Mouse (Mus musculus) cerebellum, postnatal 36 days (tissue): ENCODE measurements at regions not wholly inside any gene's neighbourhood (a gene's known extent, or its start where the extent isn't known, plus 50 kb on each side); places are given as distances from the start of the nearest gene placed in this dataset.

Source experiments
- DNase-seq, 2 experiments: peaks; one replicate each; pipeline ENCODE4 v3.0.0; 2021 to 2022; ENCODE audit warnings: mixed read lengths in 2 of 2

DNA sequence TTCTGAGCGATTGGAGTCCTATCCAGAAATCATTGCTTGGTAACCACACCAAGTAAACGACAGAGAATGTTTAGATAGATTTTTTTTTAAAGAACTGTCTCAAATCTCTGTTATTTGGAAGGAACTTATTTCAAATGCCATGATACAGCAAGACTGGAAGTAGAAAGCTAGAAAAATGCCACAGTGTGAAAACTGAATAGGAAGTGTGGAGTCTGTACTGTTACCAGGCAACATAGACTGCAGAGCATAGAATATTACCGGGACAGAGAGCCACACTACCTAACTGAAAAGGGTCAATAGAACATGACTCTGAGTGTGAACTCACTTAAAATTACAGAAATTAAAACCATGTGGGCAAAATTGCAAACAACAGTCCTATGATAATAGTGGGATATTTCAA lies 52.4 kb upstream of the Adcy1 start:
- no peak for DNase-seq

DNA sequence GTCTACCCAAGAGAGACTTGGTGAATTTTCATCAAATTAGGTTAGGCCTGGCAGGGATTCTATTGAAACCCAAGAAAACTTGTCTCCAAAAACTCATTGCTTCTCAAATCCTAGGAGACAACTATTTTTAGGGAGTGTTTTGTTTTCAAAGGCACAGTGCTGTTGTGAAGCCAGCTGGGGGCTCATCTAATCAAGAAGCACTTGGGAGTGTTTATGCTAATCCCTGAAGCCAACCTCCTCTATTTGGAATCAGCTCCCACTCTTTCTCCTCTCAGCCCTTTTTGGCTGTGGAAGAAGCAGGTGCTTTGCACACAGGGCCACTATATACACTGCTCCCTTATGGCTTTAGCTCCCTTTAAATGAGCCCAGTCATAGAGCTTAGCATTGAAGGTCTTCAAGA lies 64.0 kb upstream of the Adcy1 start:
- no peak for DNase-seq

DNA sequence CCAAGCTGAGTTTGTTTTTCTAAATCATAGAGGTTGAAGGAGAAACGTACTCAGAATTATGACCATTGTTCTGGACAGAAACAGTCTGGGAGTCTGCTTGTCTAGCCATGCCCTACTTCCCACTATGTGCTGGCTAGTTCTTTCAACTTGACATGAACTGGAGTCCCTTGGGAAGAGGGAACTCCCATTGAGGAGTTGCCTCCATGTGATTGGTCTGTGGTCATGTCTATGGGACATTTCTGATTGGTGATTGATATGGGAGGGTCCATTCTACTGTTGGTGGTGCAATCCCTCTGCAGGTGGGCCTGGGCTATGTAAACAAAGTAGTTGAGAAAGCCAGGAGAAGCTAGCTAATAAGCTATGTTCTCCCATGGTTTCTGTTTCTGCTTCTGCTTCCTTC lies 64.5 kb upstream of the Adcy1 start:
- DNase-seq: no peak

DNA sequence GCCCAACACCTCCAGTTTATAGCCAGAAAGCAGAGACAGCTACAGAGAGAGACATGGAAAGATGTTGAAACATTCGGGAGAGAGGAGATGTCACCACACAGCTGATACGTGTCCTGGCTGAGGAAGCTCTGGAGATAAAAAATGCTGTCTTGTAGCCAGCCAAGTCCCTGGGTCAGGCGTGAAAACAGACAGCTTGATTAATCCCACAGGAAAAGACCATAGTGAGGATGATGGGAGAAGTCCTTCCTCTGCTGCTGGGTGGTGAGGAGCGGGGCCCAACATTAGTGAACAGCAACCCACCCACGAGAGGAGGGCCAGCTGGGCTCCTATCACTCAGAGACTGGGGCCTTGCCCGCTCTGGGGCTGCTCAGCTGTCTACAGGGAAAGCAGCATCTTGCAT lies 65.8 kb upstream of the Adcy1 start:
- DNase-seq: no peak

DNA sequence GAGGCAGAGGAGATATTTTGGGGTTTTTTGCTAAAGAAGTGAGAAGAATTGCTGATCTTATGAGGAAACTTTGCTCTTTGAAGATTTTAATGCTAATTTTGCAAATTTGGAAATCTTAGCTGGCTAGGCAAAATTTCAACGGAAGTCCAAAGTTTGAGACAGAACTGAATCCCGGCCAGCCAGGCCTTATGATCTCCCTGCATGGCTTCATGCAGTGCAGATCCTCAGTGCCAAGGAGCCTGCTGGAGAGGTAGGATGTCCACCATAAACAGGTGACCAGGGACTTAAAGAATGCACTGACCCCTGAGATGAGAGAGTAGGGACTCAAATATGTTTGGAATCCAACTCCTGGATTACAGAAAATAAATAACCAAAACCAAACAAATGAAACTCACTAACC lies 69.6 kb upstream of the Adcy1 start:
- DNase-seq: peak in 1 of 2 experiments; percentile 19

DNA sequence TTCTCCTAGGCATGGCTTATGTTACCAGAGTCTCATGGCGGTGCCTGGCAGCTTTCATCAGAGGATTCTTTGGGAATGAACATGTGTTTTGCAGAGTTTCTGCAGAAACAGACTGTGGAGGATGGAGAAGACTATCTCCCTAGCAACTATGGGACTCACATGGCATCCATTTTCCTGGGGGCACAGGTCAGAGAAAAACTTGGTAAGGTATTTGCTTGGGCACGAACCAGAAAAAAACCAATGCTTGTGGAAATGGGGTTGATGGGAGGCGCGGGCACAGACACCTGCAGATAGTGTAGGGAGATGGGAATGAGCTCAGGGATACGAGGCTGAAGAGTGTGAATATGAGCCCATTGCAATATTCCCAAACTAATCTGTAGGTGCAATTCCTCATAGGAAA lies 71.7 kb upstream of the Adcy1 start:
- no peak for DNase-seq

DNA sequence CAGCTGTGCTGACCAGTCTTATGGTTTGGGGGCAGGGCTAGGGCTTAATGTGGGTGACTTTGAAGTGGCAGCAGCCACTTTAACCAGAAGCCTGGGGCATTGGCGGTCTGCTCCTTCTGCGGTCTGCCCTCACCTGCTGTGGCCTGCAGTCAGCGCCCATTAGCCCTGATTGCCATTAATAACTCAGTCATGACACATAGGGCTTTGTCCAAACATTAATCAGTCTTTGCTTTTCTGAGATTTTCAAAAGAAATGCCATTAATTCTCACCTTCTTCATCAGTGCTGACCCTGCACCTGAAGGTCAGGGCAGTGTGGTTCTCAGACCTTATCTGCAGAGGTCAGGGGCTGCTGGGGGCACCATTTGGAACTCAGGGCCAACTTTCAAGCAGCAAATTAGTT lies 72.6 kb upstream of the Adcy1 start:
- DNase-seq: no peak

DNA sequence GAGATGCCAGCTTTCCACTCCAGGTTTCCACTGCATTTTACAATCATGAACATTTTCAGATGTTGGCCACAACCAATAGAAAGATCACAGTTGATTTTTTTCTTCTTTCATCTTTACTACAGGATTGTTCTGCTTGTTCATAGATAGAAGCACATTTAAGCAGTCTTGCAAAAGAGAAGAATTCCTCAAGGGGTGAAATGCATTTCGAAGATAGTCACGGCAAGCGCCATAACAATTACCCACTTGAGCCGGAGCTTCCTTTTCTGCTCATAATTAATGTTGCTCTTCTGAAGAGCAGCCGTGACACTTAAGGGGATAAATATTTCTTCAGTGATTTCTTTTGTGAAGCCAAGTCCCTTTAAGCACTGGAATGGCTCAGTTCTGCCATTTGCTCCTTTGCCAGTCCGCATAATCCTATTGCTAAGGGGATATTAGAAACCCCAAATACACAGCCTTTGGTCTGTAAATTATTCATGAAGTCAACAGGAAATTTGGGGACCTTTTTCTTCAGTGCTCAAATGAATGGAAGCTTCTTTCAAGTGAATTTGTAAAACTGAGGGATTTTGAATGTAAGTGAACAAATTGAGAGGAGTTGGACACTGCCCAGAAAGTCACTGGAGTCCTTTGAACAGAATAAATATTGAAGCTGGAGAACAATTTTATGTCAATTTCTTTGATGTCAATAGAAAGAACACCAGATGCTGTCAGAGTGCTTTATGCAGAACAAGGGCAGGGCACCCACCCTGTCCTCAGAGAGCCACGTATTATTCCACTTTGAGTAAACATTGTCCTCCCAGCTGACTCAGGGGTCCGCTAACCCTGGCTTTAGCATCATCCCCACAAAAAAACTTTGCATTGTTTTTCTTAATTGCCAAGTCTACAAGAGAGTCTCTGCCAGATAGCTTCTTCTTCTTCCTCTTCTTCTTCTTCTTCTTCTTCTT lies 74.1 kb upstream of the Adcy1 start:
- peak in 1 of 2 experiments; percentile 3 for DNase-seq

DNA sequence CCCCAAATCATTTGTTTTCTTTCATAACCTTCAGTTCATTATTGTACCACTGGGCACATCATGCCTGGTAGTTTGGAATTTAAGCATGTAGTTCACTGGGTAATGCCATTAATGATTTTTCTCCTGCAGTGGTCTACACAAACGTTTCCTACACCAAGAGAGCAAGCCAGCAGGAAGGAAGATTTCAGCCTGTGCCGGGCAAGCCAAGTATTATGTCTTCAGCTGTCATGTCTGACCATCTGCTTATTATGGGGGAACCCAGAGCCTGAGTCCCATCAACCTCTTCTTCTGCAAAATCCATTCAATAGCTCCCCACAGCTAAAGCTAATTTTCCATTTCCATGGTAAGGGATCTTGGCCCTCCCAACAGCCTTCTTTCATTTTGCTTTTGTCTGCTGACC lies 75.3 kb upstream of the Adcy1 start:
- peak in 1 of 2 experiments; percentile 28 for DNase-seq

DNA sequence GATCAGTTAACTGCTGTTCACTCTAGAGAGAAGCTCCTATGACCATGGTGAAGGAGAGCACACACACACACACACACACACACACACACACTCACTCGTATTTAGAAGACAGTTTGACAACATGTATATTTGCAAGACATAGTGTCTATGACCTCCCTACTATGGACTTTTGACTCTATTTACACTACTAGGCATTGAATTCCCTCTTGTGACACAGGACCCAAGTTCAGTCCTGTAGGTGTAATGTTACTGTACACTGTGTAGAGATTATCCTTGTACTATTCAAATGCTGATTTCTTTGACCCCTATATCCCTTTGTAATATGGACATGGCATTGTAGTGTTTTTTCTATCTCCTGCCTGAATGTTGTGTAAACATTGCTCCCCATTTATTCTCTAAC lies 76.2 kb upstream of the Adcy1 start:
- no peak for DNase-seq

DNA sequence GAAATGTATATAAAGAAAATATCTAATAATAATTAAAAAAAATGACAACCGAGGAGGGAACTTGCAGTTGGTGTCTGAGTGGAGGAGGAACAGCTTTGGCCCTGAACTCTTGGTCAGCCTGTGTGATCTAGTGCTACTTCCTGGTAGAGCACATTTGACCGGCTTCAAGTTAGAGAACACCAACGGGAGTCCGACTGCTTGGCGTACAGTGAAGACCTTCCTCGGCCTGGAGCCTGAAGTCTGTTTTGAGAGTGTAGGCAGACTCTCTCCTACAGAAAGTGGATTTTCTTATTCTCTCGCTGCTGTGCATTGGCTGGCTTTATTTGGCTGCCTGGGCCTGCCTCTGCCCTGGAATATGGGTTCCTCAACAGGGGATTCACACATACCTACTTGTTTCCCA lies 81.2 kb upstream of the Adcy1 start:
- no peak for DNase-seq

DNA sequence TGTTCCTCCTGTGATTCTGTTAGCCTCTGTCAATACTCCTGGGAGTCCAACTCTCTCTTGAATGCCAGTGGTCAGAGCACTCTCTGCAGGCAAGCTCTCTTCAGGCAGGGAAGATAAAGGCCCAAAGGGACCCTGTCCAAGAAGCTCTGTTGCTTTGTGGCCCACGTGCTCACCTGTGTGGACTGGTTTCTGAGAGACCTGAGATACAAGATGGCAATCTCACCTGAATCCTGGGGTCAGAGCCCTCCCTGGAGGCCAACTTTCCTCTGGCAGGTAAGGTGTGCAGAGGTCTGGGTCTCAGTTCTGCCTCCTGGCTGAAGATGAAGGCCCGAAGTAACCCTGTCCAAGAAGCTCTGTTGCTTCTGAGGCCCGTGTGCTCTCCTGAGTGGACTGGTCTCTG lies 83.6 kb upstream of the Adcy1 start:
- DNase-seq: no peak

DNA sequence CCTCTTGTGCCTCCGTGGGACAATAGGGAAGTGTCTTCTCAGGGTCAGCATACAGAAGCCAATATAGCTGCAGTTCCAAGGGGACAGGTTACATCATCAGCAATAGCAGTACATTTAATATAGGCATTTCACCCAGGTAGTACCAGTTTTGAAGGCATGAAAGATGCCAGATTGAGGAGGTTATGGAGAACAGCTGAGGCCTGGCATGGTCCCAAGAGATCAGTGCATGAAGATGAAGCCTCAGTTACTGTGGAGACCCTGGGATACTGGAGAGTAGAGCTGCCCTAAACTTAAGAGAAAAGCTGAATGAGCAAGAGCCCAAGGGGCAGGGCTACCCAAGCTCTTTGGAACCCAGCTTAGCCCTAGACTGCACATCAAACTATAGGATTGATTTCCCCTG lies 94.1 kb upstream of the Adcy1 start:
- DNase-seq: peak in 1 of 2 experiments; percentile 43

DNA sequence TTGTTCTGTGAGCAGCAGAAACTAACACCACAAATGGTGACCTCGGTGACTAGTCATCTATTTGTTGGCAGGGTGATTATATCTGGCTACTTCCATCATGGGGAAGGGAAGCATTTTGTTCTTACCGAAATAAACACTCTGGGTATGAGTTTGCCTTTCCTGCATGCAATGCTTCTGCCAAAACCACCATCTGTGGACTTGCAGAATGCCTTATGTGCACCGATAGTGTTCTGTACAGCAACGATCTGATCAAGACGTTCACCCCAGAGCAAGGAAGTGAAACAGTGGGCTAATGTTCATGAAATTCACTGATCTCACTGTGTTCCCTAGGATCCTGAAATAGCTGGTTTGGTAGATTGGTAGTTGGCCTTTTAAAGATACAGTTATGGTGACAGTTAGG lies 96.3 kb upstream of the Adcy1 start:
- peak; percentile 77 to 86 for DNase-seq

DNA sequence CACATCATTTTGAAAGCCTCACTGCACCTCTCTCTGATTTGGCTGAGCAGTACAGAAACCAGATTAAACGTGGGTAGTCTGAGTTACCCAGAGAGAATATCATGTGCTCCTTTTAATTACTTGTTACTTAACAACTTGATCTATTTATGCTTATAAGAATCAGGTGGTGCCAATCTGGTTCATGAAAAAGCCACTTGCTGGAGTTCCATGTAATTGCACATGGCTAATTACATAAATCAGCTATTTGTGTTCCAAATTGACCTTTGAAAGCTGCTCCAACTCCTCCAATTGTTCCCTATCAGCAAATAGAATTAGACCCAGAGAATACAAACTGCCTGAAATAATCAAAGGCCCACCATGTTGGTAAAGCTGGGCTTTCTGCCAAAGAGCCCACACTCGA lies 98.8 kb upstream of the Adcy1 start:
- DNase-seq: no peak

DNA sequence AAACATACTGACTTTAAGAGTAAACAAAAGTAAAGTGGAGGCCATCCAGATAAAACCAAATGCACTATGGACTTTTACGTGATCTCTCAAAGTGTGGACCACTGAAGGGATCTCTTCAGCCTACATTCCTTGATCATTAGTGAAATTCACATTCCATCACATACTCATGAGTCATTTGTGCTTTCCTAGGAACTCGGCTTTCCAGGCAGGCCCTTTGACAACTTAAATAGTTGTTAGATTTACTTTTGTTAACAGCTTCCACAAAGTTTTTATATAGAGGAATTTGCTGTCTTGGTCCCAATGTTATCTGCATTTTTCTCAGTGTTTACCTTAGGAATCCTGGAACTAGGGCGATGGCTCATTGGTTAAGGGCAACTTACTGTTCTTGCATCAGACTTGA lies 99.7 kb upstream of the Adcy1 start:
- no peak for DNase-seq

DNA sequence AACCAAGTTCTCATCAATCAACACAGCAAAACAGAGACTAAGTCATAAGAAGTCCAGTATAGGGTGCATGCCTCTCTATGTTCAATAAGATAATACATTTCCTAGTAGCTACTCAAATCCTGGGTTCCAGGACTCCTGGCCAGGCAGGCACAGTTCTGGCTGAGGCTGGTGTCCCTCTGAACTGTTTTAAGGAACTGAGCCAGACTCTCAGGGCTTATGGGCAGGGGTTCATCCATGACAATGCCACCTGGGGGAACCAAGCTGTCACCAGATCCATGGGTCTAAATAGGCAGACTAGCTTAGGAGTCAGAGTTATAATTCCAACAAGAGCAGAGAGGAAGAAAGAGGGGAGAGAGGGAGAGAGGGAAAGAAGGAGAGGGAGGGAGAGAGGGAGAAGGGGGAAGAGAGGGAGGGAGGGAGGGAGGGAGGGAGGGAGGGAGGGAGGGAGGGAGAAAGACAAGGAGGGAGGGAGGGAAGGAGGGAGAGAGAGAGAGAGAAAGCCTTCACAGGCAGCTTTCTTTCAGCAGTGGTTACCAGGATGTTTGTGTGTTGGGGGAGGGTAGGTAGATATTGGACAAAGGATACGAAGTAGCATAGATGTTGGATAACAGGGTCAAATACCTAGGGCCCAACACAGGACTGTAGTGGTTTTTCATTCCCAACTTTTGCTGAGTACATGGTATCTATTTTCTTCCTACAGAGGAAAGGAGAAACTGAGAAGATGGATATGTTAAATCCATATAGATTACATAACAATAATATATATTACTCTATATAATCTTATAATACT lies 100.3 kb upstream of the Adcy1 start:
- DNase-seq: peak; percentile 87 to 92

DNA sequence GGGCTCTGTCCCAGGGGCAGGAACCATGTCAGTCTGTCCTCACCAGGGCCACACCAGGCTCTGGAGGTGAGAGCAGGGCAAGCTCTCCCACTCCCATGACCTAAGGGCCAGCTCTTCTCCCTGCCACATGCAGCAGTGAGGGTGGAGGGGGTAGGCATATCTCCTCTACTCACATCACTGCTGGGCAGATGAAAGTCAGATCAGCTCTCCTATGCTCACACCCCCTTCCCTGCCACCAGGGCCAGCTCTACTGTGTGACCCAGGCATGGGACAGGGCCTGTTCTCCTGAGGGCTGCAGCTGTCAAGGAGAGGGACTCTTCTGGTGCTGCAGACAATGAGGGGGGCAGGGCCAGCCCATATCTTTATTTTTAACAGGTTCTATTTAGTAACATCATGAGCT lies 101.0 kb upstream of the Adcy1 start:
- peak; percentile 27 to 49 for DNase-seq

DNA sequence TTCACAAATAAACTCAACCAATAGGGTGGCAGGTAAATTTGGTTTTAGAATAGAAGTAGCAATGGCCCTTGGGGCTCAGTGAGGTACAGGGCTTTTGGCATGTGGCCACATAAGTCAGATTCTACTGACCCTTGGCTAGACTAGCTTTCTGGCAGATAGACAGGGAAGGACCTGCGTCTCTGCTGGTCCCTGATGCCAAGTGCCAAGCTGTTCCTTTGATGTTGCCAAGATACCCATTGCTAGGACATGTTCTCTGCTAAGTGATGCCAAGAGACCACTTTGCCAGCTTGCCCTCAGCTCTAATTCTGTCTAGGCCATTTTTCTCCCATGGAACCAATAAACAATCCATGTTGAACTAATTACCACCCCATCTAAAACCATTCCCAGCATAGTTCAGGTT lies 110.5 kb upstream of the Adcy1 start:
- DNase-seq: peak; percentile 86 to 94

DNA sequence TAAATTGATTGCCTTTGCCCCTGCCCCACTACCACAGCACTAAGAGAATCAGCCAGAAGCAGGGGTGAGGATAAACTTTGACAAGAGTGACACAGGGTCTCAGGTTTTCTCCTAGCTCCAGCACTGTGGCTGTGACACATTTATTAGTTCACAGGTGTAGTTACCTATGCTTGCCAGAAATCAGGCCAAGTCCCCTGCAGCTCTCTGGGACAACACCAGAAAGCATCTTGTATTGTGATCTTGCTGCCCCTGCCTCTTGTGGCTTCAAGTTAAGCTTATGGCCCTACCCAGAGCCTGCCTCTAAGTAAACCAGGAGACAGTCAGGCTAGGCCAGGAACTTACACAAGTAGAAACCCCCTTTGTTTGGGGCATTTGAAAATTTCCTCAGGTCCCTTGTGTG lies 111.9 kb upstream of the Adcy1 start:
- DNase-seq: peak; percentile 73 to 77

DNA sequence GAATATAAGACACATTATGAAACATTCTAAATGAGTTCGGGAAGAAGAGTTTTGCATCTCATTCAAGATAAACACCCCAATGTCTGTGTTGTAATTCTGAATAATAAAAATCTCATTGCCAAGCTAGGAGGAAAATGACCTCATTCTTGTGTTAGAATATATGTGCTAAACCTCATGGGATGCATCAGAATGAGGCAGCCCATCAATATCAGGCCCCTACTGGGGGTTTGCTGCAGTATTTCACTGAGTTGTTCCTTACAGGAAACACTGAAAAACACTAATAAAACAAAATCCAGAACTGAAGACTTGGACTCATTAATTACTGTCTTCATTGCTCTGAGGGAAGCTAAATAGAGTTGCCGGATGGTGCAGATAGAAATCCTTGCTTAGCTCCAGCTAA lies 111.6 kb upstream of the Gm11983 start:
- DNase-seq: no peak

DNA sequence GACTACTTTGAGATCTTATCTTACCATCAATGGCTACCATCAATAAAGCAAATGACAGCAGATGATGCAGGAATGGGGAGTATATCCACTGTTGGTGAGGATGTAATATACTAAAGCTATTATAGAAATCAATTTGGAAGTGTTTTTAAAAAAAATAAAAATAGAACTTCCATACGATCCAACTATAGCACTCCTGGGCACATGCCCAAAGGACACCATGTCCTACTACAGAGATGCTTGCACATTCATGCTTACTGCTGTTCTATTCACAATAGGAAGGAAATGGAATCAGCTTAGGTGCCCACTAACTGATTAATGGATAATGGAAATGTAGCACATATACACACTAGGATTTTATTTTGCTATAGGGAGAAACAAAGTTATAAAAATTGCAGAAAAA lies 96.7 kb upstream of the Gm11983 start:
- DNase-seq: no peak

DNA sequence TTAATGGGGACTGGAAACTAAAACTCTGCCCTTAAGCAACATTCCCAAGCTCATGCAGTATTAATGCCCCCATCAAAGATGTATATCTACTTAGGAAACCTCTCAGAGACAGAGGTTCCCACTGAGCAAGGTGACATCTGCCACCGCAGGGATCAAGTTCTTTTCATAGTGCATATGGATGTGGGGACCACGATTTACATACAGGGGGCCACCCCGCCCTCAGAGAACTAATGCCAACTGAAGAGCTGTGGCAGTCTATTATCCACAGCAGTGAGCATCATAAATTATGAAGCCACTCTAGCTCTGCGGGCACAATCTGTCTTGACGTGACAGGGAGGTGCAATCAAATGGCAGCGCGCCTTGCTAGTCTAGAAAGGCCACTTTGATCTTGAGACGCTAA lies 88.6 kb upstream of the Gm11983 start:
- no peak for DNase-seq

DNA sequence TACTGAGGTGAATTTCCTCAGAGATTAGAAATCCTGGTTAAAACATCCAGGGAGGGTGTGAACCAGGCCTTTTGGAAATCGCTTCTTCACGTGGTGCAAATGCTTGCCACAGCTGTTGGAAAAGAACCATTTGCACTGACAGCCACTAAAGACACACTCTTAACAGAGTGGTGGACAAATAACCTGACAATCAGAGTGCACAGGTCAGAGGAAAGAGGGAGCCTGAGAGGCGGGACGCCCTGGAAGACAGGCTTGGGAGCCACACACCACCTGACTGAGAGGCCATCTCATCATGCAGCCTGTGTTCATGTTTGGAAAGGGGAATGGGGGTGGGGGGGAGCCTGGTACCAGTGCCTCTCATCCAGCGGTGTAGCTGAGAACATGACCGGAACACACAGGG lies 87.0 kb upstream of the Gm11983 start:
- no peak for DNase-seq
